Mouse (Mus musculus) lung, postnatal 0 days (tissue): Measurements from ENCODE around the gene Itpkc. TPM values are rescaled to one million over a fixed set of nuclear protein-coding genes. Genes with fewer than 3 reads are reported as not detected.

ENCODE experiments used
- ATAC-seq: fragments of 200-750 bp; cut with Nextera tagmentation; 2 replicates; pipeline ENCODE4 v1.8.0; 2017; ENCODE audit warnings: moderate library complexity
- DNase-seq: peaks from one replicate; pipeline ENCODE4 v3.0.0-alpha.2; 2016; ENCODE audit warnings: low spot score
- H3K27ac ChIP-seq: fragments of 300-500 bp; sonication (generic); 2 replicates; pipeline ENCODE4 v1.5.1; 2014; ENCODE audit warnings: antibody characterized with exemption, mild to moderate bottlenecking, low read length, mixed read lengths
- H3K27me3 ChIP-seq: fragments of 300-500 bp; sonication (generic); replicated peaks from 2 replicates; pipeline ENCODE4 v1.6.1; 2014; ENCODE audit warnings: low read length, mixed read lengths; ENCODE audit not compliant: insufficient read depth
- H3K36me3 ChIP-seq: fragments of 300-500 bp; sonication (generic); 2 replicates; pipeline ENCODE4 v1.6.1; 2014; ENCODE audit warnings: low read length, mixed read lengths; ENCODE audit not compliant: insufficient read depth
- H3K4me1 ChIP-seq: fragments of 300-500 bp; sonication (generic); 2 replicates; pipeline ENCODE4 v1.6.1; 2014; ENCODE audit warnings: antibody characterized with exemption, low read depth, low read length, mixed read lengths; ENCODE audit not compliant: insufficient read depth
- H3K4me2 ChIP-seq: fragments of 300-500 bp; sonication (generic); replicated peaks from 2 replicates; pipeline ENCODE4 v1.6.1; 2014; ENCODE audit warnings: low read depth, mild to moderate bottlenecking, low read length, moderate library complexity, mixed read lengths
- H3K4me3 ChIP-seq: fragments of 300-500 bp; sonication (generic); 2 replicates; pipeline ENCODE4 v1.5.1; 2014; ENCODE audit warnings: low read depth, low read length
- H3K9ac ChIP-seq: fragments of 300-500 bp; sonication (generic); replicated peaks from 2 replicates; pipeline ENCODE4 v1.6.1; 2014; ENCODE audit warnings: low read depth, mild to moderate bottlenecking
- H3K9me3 ChIP-seq: fragments of 300-500 bp; sonication (generic); 2 replicates; pipeline ENCODE4 v1.6.1; 2016; ENCODE audit warnings: low read length, mixed read lengths
- CTCF ChIP-seq: IDR thresholded peaks from 2 replicates; pipeline ENCODE4 v1.5.1; 2016; ENCODE audit warnings: antibody characterized with exemption, mild to moderate bottlenecking
- EP300 ChIP-seq: IDR thresholded peaks from 2 replicates; pipeline ENCODE4 v1.6.1; 2016; ENCODE audit warnings: antibody characterized with exemption, mild to moderate bottlenecking, control low read depth
- WGBS: fragments of 180-500 bp; shearing (Covaris S2); extraction: QIAGEN DNeasy Blood & Tissue Kit; methylation state at CpG from one replicate; pipeline ENCODE4 v1.1.7; 2014; 5-methylcytosine and 5-hydroxymethylcytosine counted together
- polyA plus RNA-seq: library from polyadenylated mRNA; unstranded; fragments of >200 nt; fragmentation: Nextera tagmentation; extraction: Ambion mirVana; gene quantifications from 2 replicates; pipeline ENCODE4 v1.2.1, GENCODE M21; 2015

The Itpkc gene
- polyA plus RNA-seq, 1 experiment from 2014 or later: 2.9 TPM

DNA sequence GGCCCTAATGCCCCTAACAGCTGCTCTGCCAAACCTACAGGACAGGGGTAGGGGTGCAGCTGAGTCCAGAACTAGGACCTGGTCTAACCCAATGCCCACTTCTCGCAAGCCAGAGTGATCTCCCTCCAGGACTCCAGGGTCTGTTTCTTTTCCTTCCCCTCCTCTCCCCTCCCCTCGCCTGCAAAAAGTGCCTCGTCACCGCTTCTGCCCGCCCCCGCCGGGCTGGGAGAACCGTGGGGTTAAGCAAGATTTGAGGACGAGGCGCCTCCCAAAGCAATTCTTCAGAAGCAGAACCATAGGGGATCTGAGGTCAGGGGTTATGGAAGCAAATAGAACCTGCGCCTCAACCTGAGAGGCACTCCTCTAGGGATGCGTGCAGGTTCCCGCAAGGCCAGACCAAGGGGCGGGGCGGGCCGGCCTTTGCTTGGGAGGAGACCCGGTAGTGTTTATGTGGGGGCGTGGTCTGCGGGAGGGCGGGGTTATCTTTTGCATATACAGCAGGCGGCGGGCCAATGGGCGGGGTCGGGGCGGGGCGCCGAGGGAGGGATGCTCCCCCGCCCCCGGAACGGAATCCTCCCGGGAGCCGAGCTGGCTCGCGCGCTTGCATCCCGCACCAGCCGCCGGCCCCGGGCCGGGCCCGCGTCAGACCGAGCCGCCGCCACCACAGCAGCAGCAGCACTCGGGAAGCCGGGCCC is 29.9 kb upstream of the Itpkc start, which contains the start of gene Numbl:
Gene Numbl (plus strand): TSS at position 229 of the 695 bp plus-strand sequence.
- Histone ChIP-seq H3K9me3 (no peaks in the 10 kb centered on the region), H3K4me2 (peak within 1 kb of the TSS; percentile 95), H3K27me3 (no peaks in the 10 kb centered on the region), H3K4me1 (peaks cover 10% of the 10 kb centered on the region; the same call in 1 of the 2 replicates), H3K27ac (peak within 1 kb of the TSS; percentile 68), H3K36me3 (no peaks in the 10 kb centered on the region), H3K4me3 (peak within 1 kb of the TSS; percentile 77), H3K9ac (peak within 1 kb of the TSS; percentile 88)
- 0 out of 2 replicates have a peak, but pooled peaks have one; percentile 2 for TF ChIP-seq CTCF
- TF ChIP-seq EP300: 0 out of 2 replicates have a peak, but pooled peaks have one; percentile 41
- ATAC-seq: peak; percentile 87
- DNase-seq: peak; percentile 95
- under 1% methylated on average over 40 of the region's 47 CpGs for WGBS

DNA sequence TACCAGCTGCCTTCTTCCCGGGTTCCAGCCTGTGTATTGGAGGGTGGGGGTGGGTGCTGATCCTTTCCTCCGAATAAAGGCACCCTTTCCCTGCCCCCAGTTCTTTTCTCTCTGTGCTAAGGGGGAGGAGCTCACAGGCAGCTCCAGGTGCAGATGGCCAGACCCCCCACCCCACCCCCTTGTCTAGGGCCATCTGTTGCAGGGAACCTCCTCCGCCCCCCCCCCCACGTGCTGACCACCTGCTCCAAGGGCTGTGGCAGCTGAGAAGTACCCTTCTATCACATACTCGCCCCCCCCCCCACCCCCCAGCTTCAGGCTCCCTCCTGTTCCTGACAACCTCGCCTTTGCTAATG is 29.4 kb upstream of the Itpkc start:
- DNase-seq: no peak
- TF ChIP-seq CTCF (no peak), EP300 (no peak)
- Histone ChIP-seq H3K4me1 (peaks cover 10% of the 10 kb centered on the region; the same call in 1 of the 2 replicates), H3K4me3 (peak overlapping the region; percentile 77), H3K9me3 (no peaks in the 10 kb centered on the region), H3K27ac (peak overlapping the region; percentile 68), H3K36me3 (no peaks in the 10 kb centered on the region), H3K4me2 (peak overlapping the region; percentile 95), H3K9ac (peak overlapping the region; percentile 29; the same call in 1 of the 2 replicates), H3K27me3 (no peaks in the 10 kb centered on the region)
- no peak for ATAC-seq
- 7% methylated on average over 3 of the region's 6 CpGs for WGBS

DNA sequence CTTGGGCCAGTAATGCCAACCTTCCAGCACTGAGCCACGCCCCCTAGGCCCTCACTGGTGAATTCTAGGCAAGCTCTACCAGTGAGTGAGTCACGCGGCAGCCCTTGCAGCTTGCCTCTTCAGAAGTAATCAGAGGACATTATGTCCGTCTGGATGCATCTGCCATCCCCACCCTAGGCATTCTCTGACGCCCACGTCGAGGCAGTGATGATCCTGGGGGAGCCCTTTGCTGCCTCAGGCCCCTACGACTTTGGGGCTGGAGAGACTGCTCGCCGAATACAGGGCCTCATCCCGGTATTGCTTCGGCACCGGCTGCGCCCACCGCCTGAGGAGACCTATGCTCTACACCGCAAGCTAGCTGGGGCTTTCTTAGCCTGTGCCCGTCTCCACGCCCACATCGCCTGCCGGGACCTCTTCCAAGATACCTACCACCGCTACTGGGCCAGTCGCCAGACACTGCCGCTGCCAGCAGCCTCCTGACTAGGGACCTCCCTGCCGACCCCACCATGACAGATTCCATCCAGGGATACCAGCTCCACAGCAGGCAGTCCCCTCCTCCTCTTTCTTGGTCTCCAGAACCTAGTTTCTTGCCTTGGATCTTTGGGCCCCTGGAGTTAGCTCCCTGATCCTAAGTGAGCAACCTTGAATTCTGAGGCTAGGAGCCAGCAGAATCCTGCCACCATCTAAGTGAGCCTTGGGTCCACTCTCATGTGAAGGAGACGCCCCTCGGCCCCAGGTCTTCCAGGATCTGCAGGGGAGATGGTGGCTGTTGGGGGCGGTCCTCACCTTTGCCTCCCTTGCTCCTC is 28.8 kb upstream of the Itpkc start:
- H3K4me3 ChIP-seq: no peak overlapping the region
- peak overlapping the region; percentile 68 for H3K27ac ChIP-seq
- ATAC-seq: peak; percentile 10; the same call in 1 of the 2 replicates
- H3K36me3 ChIP-seq: no peaks in the 10 kb centered on the region
- H3K9ac ChIP-seq: no peak overlapping the region
- H3K9me3 ChIP-seq: no peaks in the 10 kb centered on the region
- WGBS: 34% methylated on average over 27 of the region's 27 CpGs
- no peaks in the 10 kb centered on the region for H3K27me3 ChIP-seq
- H3K4me1 ChIP-seq: peaks cover 10% of the 10 kb centered on the region; the same call in 1 of the 2 replicates
- peak overlapping the region; percentile 95; the same call in 1 of the 2 replicates for H3K4me2 ChIP-seq
- DNase-seq: peak; percentile 64
- TF ChIP-seq EP300: no peak
- no peak for TF ChIP-seq CTCF

DNA sequence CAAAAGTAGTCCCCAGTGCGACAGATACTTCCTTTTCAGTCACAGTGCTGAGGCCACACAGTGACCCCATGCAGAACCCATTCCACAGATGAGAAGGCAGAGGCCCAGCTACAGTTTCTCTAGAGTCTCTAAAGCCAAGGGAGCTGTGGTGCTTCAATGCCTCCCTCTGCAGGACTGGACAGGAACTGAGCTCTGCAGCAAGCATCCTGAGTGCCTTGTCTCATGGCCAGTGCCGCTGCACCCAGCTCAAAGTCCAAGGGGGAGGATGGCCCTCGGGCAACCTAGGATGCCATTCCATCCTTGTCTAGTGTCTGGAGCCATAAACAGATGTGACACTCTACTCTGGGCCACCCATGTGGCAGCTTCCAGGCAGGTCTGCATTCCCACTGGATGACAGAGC is 27.3 kb upstream of the Itpkc start:
- Histone ChIP-seq H3K4me2 (no peak overlapping the region), H3K4me3 (no peak overlapping the region), H3K36me3 (no peaks in the 10 kb centered on the region), H3K27ac (no peak overlapping the region), H3K9ac (no peak overlapping the region), H3K9me3 (no peaks in the 10 kb centered on the region), H3K27me3 (no peaks in the 10 kb centered on the region), H3K4me1 (peaks cover 10% of the 10 kb centered on the region; the same call in 1 of the 2 replicates)
- DNase-seq (peak; percentile 36), ATAC-seq (no peak)
- TF ChIP-seq CTCF: peak; percentile 67
- no peak for TF ChIP-seq EP300
- WGBS: 66% methylated on average over 3 of the region's 3 CpGs

DNA sequence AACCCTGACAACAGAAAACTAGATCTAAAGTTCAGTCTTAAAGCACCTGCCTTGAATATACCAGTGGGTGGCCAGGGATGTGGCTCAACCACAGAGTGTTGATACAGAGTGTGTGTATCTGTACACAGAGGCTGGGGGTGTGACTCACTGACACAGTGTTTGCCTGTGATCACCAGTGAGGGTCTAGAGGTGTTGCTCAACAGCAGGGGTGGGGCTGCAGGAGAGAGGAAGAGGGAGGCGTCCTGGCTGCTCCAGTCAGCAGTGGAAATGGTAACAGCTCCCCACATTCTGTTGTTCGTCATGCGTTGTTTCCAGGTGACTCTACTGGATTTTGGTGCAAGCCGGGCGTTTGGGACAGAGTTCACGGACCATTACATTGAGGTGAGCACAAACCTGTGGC is 23.5 kb upstream of the Itpkc start:
- Histone ChIP-seq H3K9me3 (no peaks in the 10 kb centered on the region), H3K9ac (no peak overlapping the region), H3K36me3 (no peaks in the 10 kb centered on the region), H3K4me3 (no peak overlapping the region), H3K4me2 (no peak overlapping the region), H3K27ac (0 out of 2 replicates have a peak overlapping the region, but pooled peaks have one; percentile 26), H3K27me3 (no peaks in the 10 kb centered on the region), H3K4me1 (no peaks in the 10 kb centered on the region)
- DNase-seq (peak; percentile 83), ATAC-seq (peak; percentile 91)
- 79% methylated on average over 6 of the region's 6 CpGs for WGBS
- TF ChIP-seq EP300 (no peak), CTCF (no peak)

DNA sequence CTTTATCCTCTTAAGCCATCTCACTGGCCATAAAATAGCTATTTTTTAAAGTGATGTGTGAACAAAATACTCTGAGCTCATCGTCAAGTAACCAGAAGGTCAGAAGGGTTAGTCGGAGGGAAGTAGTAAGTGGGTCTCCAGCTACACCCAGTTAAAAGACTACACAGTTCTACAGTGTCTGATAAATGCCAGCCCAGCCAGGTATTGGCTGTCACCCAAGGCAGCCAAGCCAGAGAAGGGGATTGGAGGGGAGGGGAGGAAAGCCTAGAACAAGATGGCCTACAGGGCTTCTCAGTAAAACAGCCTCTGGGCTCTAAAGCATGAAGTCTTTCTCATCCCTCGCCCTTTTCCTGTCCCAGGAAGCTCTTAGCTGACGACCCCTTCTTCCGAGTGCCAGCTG is 21.5 kb upstream of the Itpkc start:
- no peaks in the 10 kb centered on the region for H3K9me3 ChIP-seq
- 69% methylated on average over 5 of the region's 5 CpGs for WGBS
- DNase-seq (no peak), ATAC-seq (no peak)
- no peaks in the 10 kb centered on the region for H3K27me3 ChIP-seq
- H3K4me1 ChIP-seq: no peaks in the 10 kb centered on the region
- no peak overlapping the region for H3K4me3 ChIP-seq
- no peak overlapping the region for H3K4me2 ChIP-seq
- TF ChIP-seq CTCF (no peak), EP300 (no peak)
- H3K27ac ChIP-seq: no peak overlapping the region
- peaks cover 10% of the 10 kb centered on the region; the same call in 1 of the 2 replicates for H3K36me3 ChIP-seq
- H3K9ac ChIP-seq: no peak overlapping the region
